Mouse (Mus musculus) midbrain, embryonic 15.5 days (tissue): ENCODE measurements around the gene Maml1. TPM values are rescaled to one million over a fixed set of nuclear protein-coding genes. Genes with fewer than 3 reads are reported as not detected.

Experiments
- ATAC-seq: fragments of 200-750 bp; cut with Nextera tagmentation; replicated peaks from 2 replicates; pipeline ENCODE4 v1.8.0; 2017; ENCODE audit warnings: moderate TSS enrichment
- H3K27ac ChIP-seq: fragments of 300-500 bp; sonication (generic); 2 replicates; pipeline ENCODE4 v1.5.1; 2015; ENCODE audit warnings: mild to moderate bottlenecking, inconsistent platforms
- H3K27me3 ChIP-seq: fragments of 300-500 bp; sonication (generic); replicated peaks from 2 replicates; pipeline ENCODE4 v1.6.1; 2015; ENCODE audit warnings: inconsistent platforms
- H3K36me3 ChIP-seq: fragments of 300-500 bp; sonication (generic); replicated peaks from 2 replicates; pipeline ENCODE4 v1.6.1; 2015; ENCODE audit warnings: inconsistent platforms
- H3K4me1 ChIP-seq: fragments of 300-500 bp; sonication (generic); 2 replicates; pipeline ENCODE4 v1.6.1; 2015; ENCODE audit warnings: inconsistent platforms
- H3K4me2 ChIP-seq: fragments of 300-500 bp; sonication (generic); 2 replicates; pipeline ENCODE4 v1.6.1; 2015; ENCODE audit warnings: inconsistent platforms, mild to moderate bottlenecking, moderate library complexity
- H3K4me3 ChIP-seq: fragments of 300-500 bp; sonication (generic); 2 replicates; pipeline ENCODE4 v1.5.1; 2015; ENCODE audit warnings: mild to moderate bottlenecking, inconsistent platforms
- H3K9ac ChIP-seq: fragments of 300-500 bp; sonication (generic); 2 replicates; pipeline ENCODE4 v1.6.1; 2015; ENCODE audit warnings: mild to moderate bottlenecking, inconsistent platforms
- H3K9me3 ChIP-seq: fragments of 300-500 bp; sonication (generic); 2 replicates; pipeline ENCODE4 v1.6.1; 2016; ENCODE audit warnings: inconsistent platforms
- WGBS: fragments of 180-500 bp; shearing (Covaris S2); methylation state at CpG from one replicate; pipeline ENCODE4 v1.1.7; 2015; ENCODE audit warnings: mixed read lengths; 5-methylcytosine and 5-hydroxymethylcytosine counted together
- polyA plus RNA-seq: library from polyadenylated mRNA; unstranded; fragments of >200 nt; fragmentation: Nextera tagmentation; extraction: Ambion mirVana; gene quantifications from 2 replicates; pipeline ENCODE4 v1.2.1, GENCODE M21; 2015

Gene Maml1
- polyA plus RNA-seq, 1 experiment from 2014 or later = 3.8 TPM

DNA sequence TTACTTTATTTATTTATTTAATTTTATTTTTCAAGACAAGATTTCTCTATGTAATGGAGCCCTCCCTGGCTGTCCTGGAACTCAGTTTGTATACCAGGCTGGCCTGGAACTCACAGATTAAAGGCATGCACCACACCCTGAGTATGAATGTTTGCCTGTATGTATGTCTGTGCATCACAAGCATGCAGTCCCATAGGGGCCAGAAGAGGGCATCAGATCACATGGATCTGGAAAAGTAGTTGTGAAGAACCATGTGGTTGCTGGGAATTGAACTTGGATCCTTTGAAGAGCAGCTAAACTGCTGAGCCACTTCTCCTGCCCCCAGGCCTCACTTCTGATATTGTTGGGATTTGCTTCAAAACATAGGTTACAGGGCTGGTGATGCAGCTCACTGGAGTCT, 15.1 kb downstream of the Maml1 start:
- no peak overlapping the region for H3K4me2 ChIP-seq
- no peak overlapping the region for H3K27ac ChIP-seq
- no peak overlapping the region for H3K4me3 ChIP-seq
- H3K36me3 ChIP-seq = peaks cover 4% of the 10 kb centered on the region; the same call in 1 of the 2 replicates
- H3K27me3 ChIP-seq = no peaks in the 10 kb centered on the region
- no peaks in the 10 kb centered on the region for H3K9me3 ChIP-seq
- no peak overlapping the region for H3K9ac ChIP-seq
- 0 out of 2 replicates have a peak, but pooled peaks cover 2% of the 10 kb centered on the region for H3K4me1 ChIP-seq
- no peak for ATAC-seq

DNA sequence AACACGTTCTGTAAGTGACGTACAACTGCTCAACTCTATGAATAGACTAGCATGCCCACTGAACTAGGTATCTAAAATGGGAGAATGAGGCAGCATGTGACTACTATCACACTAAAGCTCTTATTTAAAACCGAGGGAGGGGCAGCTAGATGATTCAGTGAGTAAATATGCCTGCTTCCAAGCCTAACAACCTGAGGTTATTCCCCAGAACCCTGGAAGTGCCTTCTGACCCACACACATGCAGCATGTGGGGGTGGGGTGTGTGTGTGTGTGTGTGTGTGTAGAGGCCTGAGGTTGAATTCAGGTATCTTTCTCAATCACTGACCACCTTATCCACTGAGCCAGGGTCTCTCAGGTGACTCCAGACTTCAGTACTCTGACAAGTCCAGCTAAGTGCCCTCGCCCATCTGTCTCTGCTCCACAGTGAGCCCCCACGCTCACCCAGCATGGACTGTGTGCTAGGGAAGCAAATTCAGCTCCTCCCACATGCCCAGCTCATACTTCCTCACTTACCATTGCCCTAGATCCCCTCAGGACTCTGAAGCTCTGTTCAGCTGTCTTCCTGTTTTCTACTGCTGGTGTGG, 16.5 kb downstream of the Maml1 start:
- H3K4me1 ChIP-seq = 0 out of 2 replicates have a peak, but pooled peaks cover 2% of the 10 kb centered on the region
- H3K4me3 ChIP-seq = no peak overlapping the region
- H3K27me3 ChIP-seq = no peaks in the 10 kb centered on the region
- 0 out of 2 replicates have a peak, but pooled peaks cover under 1% of the 10 kb centered on the region for H3K36me3 ChIP-seq
- no peaks in the 10 kb centered on the region for H3K9me3 ChIP-seq
- no peak for ATAC-seq
- WGBS = 82% methylated on average over 5 of the region's 5 CpGs
- H3K27ac ChIP-seq = no peak overlapping the region
- no peak overlapping the region for H3K4me2 ChIP-seq
- H3K9ac ChIP-seq = no peak overlapping the region

DNA sequence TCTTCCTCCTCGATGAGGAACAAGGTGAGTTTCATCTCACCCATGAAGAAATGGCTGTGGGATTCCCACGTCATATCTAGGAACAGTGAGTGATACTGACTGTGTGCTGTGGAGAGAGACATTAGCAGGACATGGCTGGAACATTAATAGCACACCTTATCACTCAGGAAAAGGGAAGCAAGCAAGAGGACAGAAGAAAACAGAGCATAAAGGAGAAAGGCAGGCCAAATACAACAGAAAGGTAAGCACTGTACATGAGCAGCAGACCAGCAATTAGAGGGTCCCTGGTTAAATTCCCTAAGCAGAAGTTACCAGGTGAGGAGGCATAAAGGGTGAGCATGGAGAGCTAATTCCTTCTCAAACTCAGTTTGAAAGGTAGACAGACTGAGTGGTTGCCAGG, 17.0 kb downstream of the Maml1 start:
- no peak for ATAC-seq
- no peaks in the 10 kb centered on the region for H3K9me3 ChIP-seq
- 0 out of 2 replicates have a peak, but pooled peaks cover 2% of the 10 kb centered on the region for H3K4me1 ChIP-seq
- H3K4me3 ChIP-seq = no peak overlapping the region
- no peaks in the 10 kb centered on the region for H3K27me3 ChIP-seq
- no peak overlapping the region for H3K27ac ChIP-seq
- H3K9ac ChIP-seq = no peak overlapping the region
- 89% methylated on average over 2 of the region's 2 CpGs for WGBS
- no peak overlapping the region for H3K4me2 ChIP-seq
- H3K36me3 ChIP-seq = no peaks in the 10 kb centered on the region

DNA sequence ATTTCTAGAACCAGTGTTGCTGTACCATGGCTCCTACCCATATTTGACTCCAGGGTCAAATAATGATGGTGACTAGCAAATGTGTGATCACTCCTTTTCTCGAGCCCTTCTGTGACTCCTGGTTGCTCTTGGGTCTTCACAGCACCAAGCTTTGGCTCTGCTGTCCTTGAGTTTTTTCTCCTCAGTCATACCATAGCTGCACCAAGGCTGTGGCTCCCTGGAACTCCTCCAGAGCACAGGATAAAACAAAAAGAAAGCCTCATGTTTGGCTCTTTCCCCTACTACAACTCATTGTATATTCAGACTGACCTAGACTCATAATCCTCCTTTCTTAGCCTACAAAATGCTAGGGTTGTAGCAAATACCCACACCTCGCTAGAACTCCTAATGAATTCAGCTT, 19.3 kb downstream of the Maml1 start:
- Histone ChIP-seq H3K9me3 (no peaks in the 10 kb centered on the region), H3K27me3 (no peaks in the 10 kb centered on the region), H3K4me2 (no peak overlapping the region), H3K9ac (no peak overlapping the region), H3K4me1 (0 out of 2 replicates have a peak, but pooled peaks cover 2% of the 10 kb centered on the region), H3K4me3 (no peak overlapping the region), H3K27ac (no peak overlapping the region), H3K36me3 (no peaks in the 10 kb centered on the region)
- WGBS = 73% methylated on average over 2 of the region's 2 CpGs
- ATAC-seq = no peak

DNA sequence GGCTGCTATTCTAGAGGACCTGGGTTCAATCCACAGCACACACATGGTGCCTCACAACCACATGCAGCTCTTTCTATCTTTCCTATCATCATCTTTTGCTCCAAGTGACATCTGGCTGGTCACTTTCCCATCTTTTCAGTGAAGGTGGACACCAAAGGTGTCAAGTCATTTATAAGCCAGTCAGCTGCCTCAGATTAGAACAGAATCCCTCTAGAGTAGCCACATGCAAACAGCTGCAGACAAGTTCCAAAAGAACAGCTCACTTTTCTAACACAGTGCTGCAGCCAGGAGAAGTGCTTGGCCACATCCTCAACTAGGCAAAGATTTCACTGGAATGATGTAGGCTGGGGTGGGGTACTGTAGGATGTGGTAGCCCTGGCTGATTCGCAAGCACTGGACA, 22.2 kb downstream of the Maml1 start:
- H3K9ac ChIP-seq = no peak overlapping the region
- peaks cover 12% of the 10 kb centered on the region for H3K36me3 ChIP-seq
- H3K27ac ChIP-seq = no peak overlapping the region
- H3K9me3 ChIP-seq = no peaks in the 10 kb centered on the region
- H3K4me1 ChIP-seq = 0 out of 2 replicates have a peak, but pooled peaks cover 2% of the 10 kb centered on the region
- ATAC-seq = no peak
- no peak overlapping the region for H3K4me2 ChIP-seq
- H3K4me3 ChIP-seq = no peak overlapping the region
- no peaks in the 10 kb centered on the region for H3K27me3 ChIP-seq
- WGBS = 98% methylated on average over 1 of the region's 1 CpGs

DNA sequence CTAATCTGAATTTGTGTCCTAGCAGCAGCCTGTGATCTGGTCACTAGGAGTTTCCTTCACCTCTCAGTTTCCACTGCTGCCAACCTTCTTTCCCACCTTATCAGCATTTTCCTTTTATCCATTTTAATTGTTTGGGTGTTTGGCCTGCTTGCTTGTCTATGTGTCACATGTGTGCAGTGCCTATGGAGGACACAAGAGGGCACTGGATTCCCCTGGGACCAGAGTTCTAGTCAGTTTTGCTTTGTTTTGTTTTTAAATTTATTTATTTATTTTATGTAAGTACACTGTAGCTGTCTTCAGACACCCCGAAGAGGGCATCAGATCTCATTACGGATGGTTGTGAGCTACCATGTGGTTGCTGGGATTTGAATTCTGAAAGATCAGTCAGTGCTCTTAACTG, 22.9 kb downstream of the Maml1 start:
- H3K4me2 ChIP-seq = no peak overlapping the region
- H3K27ac ChIP-seq = no peak overlapping the region
- peaks cover 17% of the 10 kb centered on the region for H3K36me3 ChIP-seq
- no peak overlapping the region for H3K4me3 ChIP-seq
- H3K4me1 ChIP-seq = 0 out of 2 replicates have a peak, but pooled peaks cover 2% of the 10 kb centered on the region
- no peaks in the 10 kb centered on the region for H3K27me3 ChIP-seq
- 84% methylated on average over 2 of the region's 2 CpGs for WGBS
- no peak overlapping the region for H3K9ac ChIP-seq
- no peak for ATAC-seq
- no peaks in the 10 kb centered on the region for H3K9me3 ChIP-seq

GRCm38 (mm10) chr11:50266997-50267396, 25.1 kb downstream of the Maml1 start:
- H3K4me3 ChIP-seq = no peak overlapping the region
- no peaks in the 10 kb centered on the region for H3K27me3 ChIP-seq
- H3K4me1 ChIP-seq = no peaks in the 10 kb centered on the region
- H3K4me2 ChIP-seq = no peak overlapping the region
- no peak overlapping the region for H3K27ac ChIP-seq
- no peak for ATAC-seq
- H3K9me3 ChIP-seq = no peaks in the 10 kb centered on the region
- peaks cover 36% of the 10 kb centered on the region for H3K36me3 ChIP-seq
- H3K9ac ChIP-seq = no peak overlapping the region
- 95% methylated on average over 3 of the region's 3 CpGs for WGBS

DNA sequence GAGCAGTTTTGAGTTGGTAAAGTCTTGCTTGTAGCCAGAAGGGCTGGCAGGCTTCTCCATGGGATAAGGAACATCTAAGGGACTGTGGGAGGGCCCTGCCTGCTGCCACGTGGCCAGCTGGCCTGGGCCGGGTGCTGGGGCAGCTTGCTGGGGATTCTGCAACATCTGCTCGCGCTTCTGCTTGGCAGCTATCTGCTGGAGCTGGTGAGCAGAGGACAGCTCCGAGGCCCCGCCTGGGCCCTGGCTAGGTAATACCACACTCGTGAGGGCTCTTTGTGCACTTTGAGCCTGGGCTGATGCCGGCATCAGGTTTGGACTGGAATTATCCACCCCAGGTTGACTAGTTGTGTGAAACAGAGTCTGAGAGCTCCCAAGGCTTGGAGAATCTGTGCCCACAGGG, 26.2 kb downstream of the Maml1 start:
- Histone ChIP-seq H3K27ac (no peak overlapping the region), H3K4me2 (no peak overlapping the region), H3K9me3 (no peaks in the 10 kb centered on the region), H3K4me3 (no peak overlapping the region), H3K9ac (no peak overlapping the region), H3K36me3 (peaks cover 43% of the 10 kb centered on the region), H3K27me3 (no peaks in the 10 kb centered on the region), H3K4me1 (no peaks in the 10 kb centered on the region)
- ATAC-seq = no peak
- 94% methylated on average over 8 of the region's 8 CpGs for whole genome bisulfite sequencing

- H3K4me3 ChIP-seq = no peak overlapping the region
- no peak for ATAC-seq
- no peak overlapping the region for H3K4me2 ChIP-seq
- no peaks in the 10 kb centered on the region for H3K27me3 ChIP-seq
- no peak overlapping the region for H3K27ac ChIP-seq
- H3K36me3 ChIP-seq = peaks cover 49% of the 10 kb centered on the region
- H3K9ac ChIP-seq = no peak overlapping the region
- WGBS = 96% methylated on average over 3 of the region's 3 CpGs
- no peaks in the 10 kb centered on the region for H3K9me3 ChIP-seq
- H3K4me1 ChIP-seq = no peaks in the 10 kb centered on the region
Measured at GRCm38 (mm10) chr11:50263198-50263597, 28.9 kb downstream of the Maml1 start.

DNA sequence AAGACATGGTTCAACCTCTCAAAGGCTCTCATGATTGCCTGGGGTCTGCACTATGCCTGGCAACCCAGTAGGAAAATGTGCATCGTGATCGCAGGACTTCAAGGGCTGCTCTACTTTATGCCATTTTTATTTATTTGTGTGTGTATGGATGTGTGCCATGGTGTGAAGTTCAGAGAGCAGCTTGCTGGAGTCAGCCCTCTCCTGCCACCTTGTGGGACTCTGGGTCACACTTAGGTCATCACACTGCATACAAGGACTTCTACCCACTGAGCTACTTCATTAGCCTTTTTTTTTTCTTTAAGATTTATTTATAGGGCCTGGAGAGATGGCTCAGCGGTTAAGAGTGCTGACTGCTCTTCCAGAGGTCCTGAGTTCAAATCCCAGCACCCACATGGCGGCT, 30.1 kb downstream of the Maml1 start:
- no peaks in the 10 kb centered on the region for H3K27me3 ChIP-seq
- no peaks in the 10 kb centered on the region for H3K4me1 ChIP-seq
- no peak overlapping the region for H3K9ac ChIP-seq
- H3K36me3 ChIP-seq = peaks cover 58% of the 10 kb centered on the region
- no peak overlapping the region for H3K4me2 ChIP-seq
- 90% methylated on average over 4 of the region's 4 CpGs for WGBS
- H3K9me3 ChIP-seq = no peaks in the 10 kb centered on the region
- no peak overlapping the region for H3K4me3 ChIP-seq
- no peak for ATAC-seq
- no peak overlapping the region for H3K27ac ChIP-seq

DNA sequence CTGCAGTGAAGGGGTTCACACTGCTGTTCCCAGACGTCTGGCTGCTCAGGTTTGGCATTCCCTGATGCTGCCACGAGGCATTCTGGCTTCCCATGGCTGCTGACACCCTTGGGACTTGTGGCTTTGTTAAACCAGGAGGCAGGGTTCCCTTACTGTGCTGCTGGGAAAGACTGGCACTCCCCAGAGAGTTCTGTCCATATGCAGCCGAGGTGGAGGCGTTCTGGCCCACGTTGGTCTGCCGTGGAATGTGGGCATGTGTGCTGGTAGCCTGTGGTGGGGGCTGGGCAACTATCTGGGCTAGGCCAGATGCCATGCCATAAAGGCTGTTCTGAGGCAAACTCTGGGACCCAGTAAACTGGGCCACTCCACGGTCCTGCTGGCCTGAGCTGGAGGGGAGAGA, 33.8 kb downstream of the Maml1 start:
- WGBS = 77% methylated on average over 7 of the region's 7 CpGs
- H3K27me3 ChIP-seq = no peaks in the 10 kb centered on the region
- no peak for ATAC-seq
- no peaks in the 10 kb centered on the region for H3K9me3 ChIP-seq
- no peak overlapping the region for H3K4me3 ChIP-seq
- H3K27ac ChIP-seq = no peak overlapping the region
- H3K4me2 ChIP-seq = no peak overlapping the region
- H3K9ac ChIP-seq = no peak overlapping the region
- H3K4me1 ChIP-seq = no peaks in the 10 kb centered on the region
- H3K36me3 ChIP-seq = peaks cover 41% of the 10 kb centered on the region

GRCm38 (mm10) chr11:50256615-50257014, 35.5 kb downstream of the Maml1 start:
- H3K4me3 ChIP-seq = no peak overlapping the region
- H3K36me3 ChIP-seq = peaks cover 25% of the 10 kb centered on the region
- no peak overlapping the region for H3K4me2 ChIP-seq
- no peaks in the 10 kb centered on the region for H3K9me3 ChIP-seq
- H3K27ac ChIP-seq = no peak overlapping the region
- H3K27me3 ChIP-seq = no peaks in the 10 kb centered on the region
- H3K4me1 ChIP-seq = no peaks in the 10 kb centered on the region
- WGBS = 87% methylated on average over 7 of the region's 7 CpGs
- no peak for ATAC-seq
- no peak overlapping the region for H3K9ac ChIP-seq

GRCm38 (mm10) chr11:50254010-50254580, 38.0 kb downstream of the Maml1 start:
- Histone ChIP-seq H3K4me2 (no peak overlapping the region), H3K27ac (no peak overlapping the region), H3K36me3 (peaks cover 15% of the 10 kb centered on the region), H3K4me1 (no peaks in the 10 kb centered on the region), H3K9ac (no peak overlapping the region), H3K9me3 (no peaks in the 10 kb centered on the region), H3K27me3 (no peaks in the 10 kb centered on the region), H3K4me3 (no peak overlapping the region)
- ATAC-seq = no peak
- WGBS = 84% methylated on average over 12 of the region's 12 CpGs
